Mouse (Mus musculus) heart, postnatal 0 days (tissue): ENCODE results near the gene Rasgrp1.

Experiments
- CTCF ChIP-seq: IDR thresholded peaks from 2 replicates; pipeline ENCODE4 v1.5.1; 2016; ENCODE audit warnings: antibody characterized with exemption, control low read depth, low read depth
- EP300 ChIP-seq: IDR thresholded peaks from 2 replicates; pipeline ENCODE4 v1.6.1; 2016; ENCODE audit warnings: antibody characterized with exemption, low read depth

- TF ChIP-seq CTCF (no peak), EP300 (no peak)
These were observed 21.6 kb downstream of the Rasgrp1 start for GRCm38 (mm10) chr2:117321231-117321630.
